8 mouse cellular contexts compared by ENCODE assay signal in the genomic region with DNA sequence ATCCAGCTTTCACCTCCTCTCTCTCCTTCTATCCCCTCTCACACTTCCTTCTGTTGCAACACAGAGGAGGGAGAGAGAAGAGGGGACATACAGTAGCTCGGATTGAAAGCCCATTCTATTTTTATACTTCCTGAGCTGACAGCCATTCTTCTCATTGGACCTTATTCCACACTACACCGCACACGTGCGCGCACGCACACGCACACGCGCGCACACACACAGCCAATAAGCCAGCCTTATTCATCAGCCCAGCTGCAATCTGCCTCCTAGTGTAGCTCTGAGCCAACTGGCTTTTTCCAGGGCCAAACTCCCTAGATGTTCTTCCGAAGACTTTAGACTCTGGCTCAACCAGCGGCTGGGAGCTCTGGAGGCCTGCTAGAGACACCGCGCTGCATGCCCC.
DNase-seq lines count a peak whose midpoint lies in the region; ATAC-seq lines count a peak whose summit lies in the region.

No protein-coding gene starts in this region.

- no peaks in the 10 kb centered on the region for H3K9me3 ChIP-seq in forebrain, embryonic 16.5 days (ENCODE audit: control insufficient read depth, low read length)
- no peaks in the 10 kb centered on the region for H3K9me3 ChIP-seq in intestine, embryonic 15.5 days
- no peaks in the 10 kb centered on the region for H3K9me3 ChIP-seq in limb, embryonic 15.5 days
- no peaks in the 10 kb centered on the region for H3K9me3 ChIP-seq in hindbrain, embryonic 16.5 days (ENCODE audit: control insufficient read depth, low read length)

- H3K27me3 ChIP-seq in forebrain, embryonic 16.5 days (replicated peaks; ENCODE audit: control insufficient read depth, insufficient read depth, low read length) = no peaks in the 10 kb centered on the region
- no peaks in the 10 kb centered on the region for H3K27me3 ChIP-seq in intestine, embryonic 15.5 days (replicated peaks)
- H3K27me3 ChIP-seq in limb, embryonic 15.5 days = no peaks in the 10 kb centered on the region
- no peaks in the 10 kb centered on the region for H3K27me3 ChIP-seq in hindbrain, embryonic 16.5 days (replicated peaks; ENCODE audit: control insufficient read depth, insufficient read depth, low read length)

- H3K4me2 ChIP-seq in forebrain, embryonic 16.5 days (ENCODE audit: low read length) = no peak overlapping the region; the same call in 1 of the 2 replicates
- H3K4me2 ChIP-seq in intestine, embryonic 15.5 days (replicated peaks) = no peak overlapping the region
- no peak overlapping the region for H3K4me2 ChIP-seq in limb, embryonic 15.5 days
- no peak overlapping the region for H3K4me2 ChIP-seq in hindbrain, embryonic 16.5 days (ENCODE audit: low read length)

- no peak overlapping the region for H3K9ac ChIP-seq in forebrain, embryonic 16.5 days (replicated peaks; ENCODE audit: low read depth, low read length)
- no peak overlapping the region for H3K9ac ChIP-seq in intestine, embryonic 15.5 days
- H3K9ac ChIP-seq in limb, embryonic 15.5 days = no peak overlapping the region
- H3K9ac ChIP-seq in hindbrain, embryonic 16.5 days (ENCODE audit: low read depth, low read length) = no peak overlapping the region

- intact Hi-C loops in left cerebral cortex, postnatal 4 days (cut with DNase I) = no loop called here

- 71% methylated on average over 14 of the region's 14 CpGs for WGBS in forebrain, embryonic 16.5 days
- 79% methylated on average over 14 of the region's 14 CpGs for WGBS in intestine, embryonic 15.5 days
- 67% methylated on average over 14 of the region's 14 CpGs for WGBS in limb, embryonic 15.5 days
- WGBS in hindbrain, embryonic 16.5 days = 83% methylated on average over 14 of the region's 14 CpGs

- peak overlapping the region; percentile 33; the same call in 1 of the 2 replicates for H3K27ac ChIP-seq in forebrain, embryonic 16.5 days (ENCODE audit: low read length)
- H3K27ac ChIP-seq in intestine, embryonic 15.5 days = peak overlapping the region; percentile 27; the same call in 1 of the 2 replicates
- H3K27ac ChIP-seq in limb, embryonic 15.5 days = peak overlapping the region; percentile 60
- no peak overlapping the region for H3K27ac ChIP-seq in hindbrain, embryonic 16.5 days (ENCODE audit: low read depth, low read length)

- ATAC-seq in forebrain, embryonic 16.5 days = peak; percentile 32; the same call in 1 of the 2 replicates
- no peak for ATAC-seq in intestine, embryonic 15.5 days
- 0 out of 2 replicates have a peak, but pooled peaks have one; percentile 65 for ATAC-seq in limb, embryonic 15.5 days (ENCODE audit: insufficient number of reproducible peaks, low FRiP score, low TSS enrichment, low read depth)
- ATAC-seq in hindbrain, embryonic 16.5 days = no peak

- H3K4me3 ChIP-seq in forebrain, embryonic 16.5 days (replicated peaks; ENCODE audit: low read length) = no peak overlapping the region
- no peak overlapping the region for H3K4me3 ChIP-seq in intestine, embryonic 15.5 days (replicated peaks)
- H3K4me3 ChIP-seq in limb, embryonic 15.5 days = no peak overlapping the region
- H3K4me3 ChIP-seq in hindbrain, embryonic 16.5 days (ENCODE audit: low read length) = no peak overlapping the region

- DNase-seq in left cerebral cortex, adult 11 months (ENCODE audit: low spot score) = peak; percentile 47
- no peak for DNase-seq in left cerebral cortex, postnatal 4 days
- DNase-seq in thymus, postnatal 14 days = no peak
- no peak for DNase-seq in ovary, adult 18-20 months (ENCODE audit: low spot score)

- H3K36me3 ChIP-seq in forebrain, embryonic 16.5 days (ENCODE audit: control insufficient read depth, insufficient read depth) = no peaks in the 10 kb centered on the region
- H3K36me3 ChIP-seq in intestine, embryonic 15.5 days = no peaks in the 10 kb centered on the region
- no peaks in the 10 kb centered on the region for H3K36me3 ChIP-seq in limb, embryonic 15.5 days
- H3K36me3 ChIP-seq in hindbrain, embryonic 16.5 days (ENCODE audit: control insufficient read depth, insufficient read depth, low read length) = no peaks in the 10 kb centered on the region

- peaks cover 16% of the 10 kb centered on the region for H3K4me1 ChIP-seq in forebrain, embryonic 16.5 days (replicated peaks; ENCODE audit: control insufficient read depth, insufficient read depth, low read length)
- H3K4me1 ChIP-seq in intestine, embryonic 15.5 days (replicated peaks) = 0 out of 2 replicates have a peak, but pooled peaks cover 4% of the 10 kb centered on the region
- H3K4me1 ChIP-seq in limb, embryonic 15.5 days = peaks cover 9% of the 10 kb centered on the region; the same call in 1 of the 2 replicates
- peaks cover 1% of the 10 kb centered on the region; the same call in 1 of the 2 replicates for H3K4me1 ChIP-seq in hindbrain, embryonic 16.5 days (ENCODE audit: control insufficient read depth, insufficient read depth, low read depth, low read length)

Comparison
In these comparisons a context has a peak if more than half of its experiments do, and no peak if none do; other contexts are left out.
1. ATAC-seq: peak in forebrain, embryonic 16.5 days (single experiment) and limb, embryonic 15.5 days (single experiment); none in intestine, embryonic 15.5 days (single experiment) and hindbrain, embryonic 16.5 days (single experiment).